Mouse (Mus musculus): Measurements from ENCODE around the gene Ndufs6.

DNA sequence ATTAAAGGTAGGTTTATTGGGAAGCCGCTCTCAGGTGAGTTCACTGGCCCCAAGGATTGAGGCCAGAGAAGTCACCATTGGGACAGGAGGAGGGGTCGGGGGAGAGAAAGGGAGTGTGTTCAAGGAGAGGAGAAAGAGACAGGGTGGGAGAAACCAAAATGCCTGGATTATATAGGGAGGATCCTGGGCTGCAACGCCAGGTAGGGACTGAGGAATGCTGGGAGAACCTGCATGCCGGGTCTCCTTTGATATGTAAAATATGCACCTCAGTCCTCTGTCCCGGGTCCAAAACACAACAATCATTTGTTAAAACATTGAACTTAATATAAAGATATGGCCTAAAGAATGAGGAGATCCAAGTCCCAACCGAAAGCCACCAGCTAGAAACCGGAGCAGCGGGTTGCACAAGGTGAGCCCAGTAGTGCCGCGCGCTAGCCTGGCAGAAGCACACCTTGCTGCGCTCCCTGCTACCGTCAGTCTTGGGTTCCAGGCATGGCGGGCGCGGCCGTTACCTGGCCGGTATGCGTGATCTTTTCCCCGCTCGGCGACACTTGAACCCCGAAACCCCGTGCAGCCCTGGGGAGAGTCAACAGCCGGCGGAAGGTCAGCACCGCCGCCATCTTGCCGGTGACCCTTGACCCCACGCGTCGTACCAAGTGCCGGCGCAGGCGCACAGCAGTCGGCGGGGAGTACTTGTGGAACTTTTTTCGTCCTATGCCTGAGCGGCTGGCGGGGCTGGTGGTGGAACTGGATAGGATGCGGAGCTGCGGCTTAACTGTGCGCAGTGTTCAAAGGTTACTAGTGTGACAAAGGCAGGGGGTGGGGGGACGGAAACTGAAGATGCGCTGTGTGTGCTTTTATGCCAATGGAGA is at the start of gene Ndufs6, which contains the start of gene Mrpl36:
- TF ChIP-seq POLR2A (IDR thresholded peaks at IDR 0.05; ENCODE audit: borderline replicate concordance, extremely low read depth, insufficient read depth, insufficient read length, poor library complexity, severe bottlenecking) (peak; percentile 38; the same call in 1 of the 2 replicates), CTCF (IDR thresholded peaks at IDR 0.05; ENCODE audit: borderline replicate concordance, extremely low read depth, insufficient read depth, insufficient read length) (no peak)

Data from brain, embryonic 14.5 days (tissue).